Mouse (Mus musculus): ENCODE measurements around the gene Pptc7.
A peak's percentile ranks its signal among the peaks of the same experiment; 100 is the strongest.

Gene Pptc7

DNA sequence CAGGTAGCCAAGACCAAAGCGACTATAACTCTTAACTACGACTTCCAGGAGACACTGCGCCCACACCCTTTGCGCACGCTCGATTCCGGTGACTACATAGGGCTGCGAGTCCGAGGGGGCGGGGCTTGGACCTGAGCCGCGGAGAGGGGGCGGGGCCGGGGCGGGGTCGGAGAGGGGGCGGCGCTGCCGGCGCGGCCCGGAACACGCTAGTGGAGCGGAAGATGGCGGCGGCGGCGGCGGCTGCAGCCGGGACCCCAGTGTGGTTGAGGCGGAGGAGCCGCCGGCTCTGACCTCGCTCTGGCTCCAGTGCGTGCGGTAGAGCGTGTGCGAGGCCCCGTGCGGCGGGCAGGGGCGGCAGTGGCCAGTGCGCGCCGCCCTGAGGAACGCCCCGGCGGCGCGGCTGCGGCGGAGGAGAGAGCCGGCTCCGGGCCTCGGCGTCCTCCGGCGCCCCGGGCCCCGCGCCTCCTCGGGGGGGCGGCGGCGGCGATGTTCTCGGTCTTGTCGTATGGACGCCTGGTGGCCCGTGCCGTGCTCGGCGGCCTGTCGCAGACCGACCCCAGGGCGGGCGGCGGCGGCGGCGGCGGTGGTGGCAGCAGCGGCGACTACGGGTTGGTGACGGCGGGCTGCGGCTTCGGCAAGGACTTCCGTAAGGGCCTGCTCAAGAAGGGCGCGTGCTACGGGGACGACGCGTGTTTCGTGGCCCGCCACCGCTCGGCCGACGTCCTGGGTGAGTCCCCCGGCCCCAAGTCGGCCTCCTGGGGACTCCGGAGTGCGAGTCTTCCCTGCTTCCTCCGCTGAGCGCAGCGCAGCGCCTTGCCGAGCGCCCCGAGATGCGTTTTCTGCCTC, at the start of gene Pptc7:
Gene Pptc7 (plus strand): TSS at position 183 of the 846 bp plus-strand sequence.
- peak; percentile 95 for DNase-seq (ENCODE audit: low spot score)

DNA sequence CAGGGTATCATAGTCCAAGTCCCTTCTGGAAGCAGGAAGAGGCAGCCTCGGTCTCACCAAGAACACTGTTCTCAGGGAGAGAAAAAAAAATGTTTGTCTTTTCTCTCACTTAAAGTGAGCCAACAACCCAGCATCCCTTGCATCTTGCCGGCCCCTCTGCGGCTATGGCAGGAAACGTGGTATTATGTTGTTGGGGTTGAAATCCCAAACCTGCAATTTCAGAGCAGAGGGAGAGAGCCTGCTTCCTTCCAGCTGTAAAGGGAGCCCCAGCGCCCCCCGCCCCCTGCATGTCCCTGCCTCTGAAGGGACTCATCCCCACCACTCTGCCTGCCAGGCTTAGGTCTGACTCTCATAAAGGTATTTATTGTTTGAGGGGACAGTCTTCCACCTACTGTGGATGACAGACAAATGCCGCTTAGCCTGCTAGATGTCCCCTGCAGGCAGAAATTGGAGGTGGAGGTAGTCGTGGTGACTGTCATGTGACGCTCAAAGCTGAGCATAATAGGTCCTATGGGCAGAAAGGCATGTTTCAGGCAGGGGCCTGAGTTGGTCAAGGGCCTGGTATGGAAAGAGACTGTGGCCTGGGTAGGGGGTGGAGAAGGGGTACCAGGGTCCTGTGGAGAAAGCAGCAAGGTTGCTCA, 48.8 kb upstream of the Pptc7 start:
- DNase-seq (ENCODE audit: low spot score): no peak

DNA sequence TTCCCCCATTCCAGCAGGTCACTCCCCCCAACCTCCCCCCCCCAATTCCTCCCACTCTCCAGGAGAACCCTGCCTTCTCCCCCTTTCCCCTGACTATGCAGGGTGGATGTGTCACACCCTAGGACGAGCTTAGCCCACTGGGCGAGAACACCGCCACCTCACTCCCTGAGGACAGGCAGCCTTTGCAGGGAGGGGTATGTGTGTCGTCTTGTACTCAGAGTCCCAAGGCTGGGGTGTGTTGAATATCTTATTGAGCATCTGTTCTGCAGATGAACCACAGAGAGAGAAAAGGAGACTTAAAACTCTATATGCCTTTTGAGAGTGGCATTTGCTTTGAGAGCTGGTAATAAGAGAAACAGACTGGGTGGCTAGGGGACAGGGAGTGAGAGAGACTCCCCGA, 47.0 kb upstream of the Pptc7 start:
- no peak for DNase-seq (ENCODE audit: low spot score)

DNA sequence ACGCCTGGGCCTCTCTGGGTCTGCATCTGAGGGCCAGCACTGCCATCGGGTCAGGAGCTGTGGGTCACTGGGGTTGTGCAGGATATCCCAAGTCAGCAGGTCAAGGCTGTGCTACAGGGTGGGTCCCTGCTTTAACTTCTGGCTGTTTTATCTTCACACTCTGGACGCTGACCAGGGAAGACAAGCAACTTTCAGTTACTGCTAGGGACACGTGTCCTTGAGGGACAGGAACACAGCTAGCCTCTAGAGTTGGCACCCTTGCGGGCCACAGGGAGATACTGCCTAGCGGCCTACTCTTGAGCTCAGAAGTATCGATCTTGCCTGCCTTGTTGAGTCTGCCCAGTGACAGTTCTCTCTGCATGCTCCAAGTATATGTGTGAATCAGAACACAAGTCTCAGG, 44.5 kb upstream of the Pptc7 start:
- DNase-seq (ENCODE audit: low spot score): no peak

- no peak for DNase-seq (ENCODE audit: low spot score)
These were observed 43.6 kb upstream of the Pptc7 start for GRCm38 (mm10) chr5:122240521-122240920.

- no peak for DNase-seq (ENCODE audit: low spot score)
These were observed 43.2 kb upstream of the Pptc7 start for GRCm38 (mm10) chr5:122240989-122241388.

GRCm38 (mm10) chr5:122242521-122243123, 41.5 kb upstream of the Pptc7 start:
- DNase-seq (ENCODE audit: low spot score): no peak

- no peak for DNase-seq (ENCODE audit: low spot score)
These were observed 40.2 kb upstream of the Pptc7 start for GRCm38 (mm10) chr5:122243781-122244523.

DNA sequence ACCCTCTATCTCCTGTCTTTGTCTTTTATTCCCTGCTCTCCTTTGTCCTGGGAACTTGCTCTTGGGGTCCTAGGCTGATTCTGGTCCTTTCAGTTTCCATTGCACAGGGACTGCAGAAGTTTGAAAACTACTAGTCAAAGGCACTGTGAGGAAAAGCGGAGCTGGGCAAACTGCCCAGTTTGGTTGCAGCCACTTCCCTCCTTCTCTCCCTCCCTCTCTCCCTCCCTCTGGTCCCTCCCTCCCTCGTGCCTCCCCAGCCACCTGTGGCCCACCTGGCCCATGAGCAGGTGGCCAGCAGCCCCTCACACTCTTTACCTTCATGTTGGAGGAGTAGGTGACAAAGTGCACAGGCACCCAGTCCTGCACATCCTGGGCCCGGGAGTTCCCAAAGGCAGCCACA, 39.0 kb upstream of the Pptc7 start:
- DNase-seq (ENCODE audit: low spot score): no peak

- no peak for DNase-seq (ENCODE audit: low spot score)
These were observed 37.5 kb upstream of the Pptc7 start for GRCm38 (mm10) chr5:122246547-122247167.

DNA sequence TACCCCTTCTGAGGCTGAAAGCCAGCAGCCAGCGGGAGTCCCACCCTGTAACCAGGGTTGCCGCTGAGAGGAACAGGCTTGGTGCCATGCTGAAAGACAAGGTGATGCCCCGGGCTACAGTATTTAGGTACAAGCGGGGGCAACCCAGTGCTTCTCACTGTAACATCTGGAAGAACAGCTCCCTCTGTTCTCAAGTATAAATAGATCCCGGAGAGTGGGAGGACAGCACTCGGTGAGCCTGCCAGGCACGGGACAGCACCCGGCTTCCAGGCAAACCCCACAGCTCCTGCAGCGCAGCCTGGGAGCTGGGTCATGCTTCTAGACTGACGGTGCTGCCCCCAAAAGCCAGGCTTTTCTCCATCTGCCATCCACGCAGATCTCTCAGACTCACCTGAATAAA, 36.6 kb upstream of the Pptc7 start:
- no peak for DNase-seq (ENCODE audit: low spot score)

DNA sequence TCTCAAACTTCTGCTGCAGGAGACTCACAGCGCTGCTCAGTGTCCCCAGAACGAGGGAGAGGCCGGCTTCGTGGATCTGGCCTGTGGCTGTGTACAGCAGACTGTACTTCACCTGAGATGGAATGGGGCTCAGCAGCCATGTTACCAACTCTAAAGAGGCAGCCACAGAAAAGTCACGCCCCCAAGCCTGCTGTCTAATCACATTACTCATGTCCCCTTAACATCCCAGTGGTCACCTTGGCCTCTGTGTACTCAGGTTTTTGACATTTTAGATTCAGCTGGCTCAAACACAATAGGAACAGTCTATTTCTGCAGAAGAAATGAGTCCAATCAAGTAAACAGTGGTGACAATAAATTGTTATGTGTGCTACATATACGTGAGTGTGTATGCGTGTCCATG, 36.2 kb upstream of the Pptc7 start:
- DNase-seq (ENCODE audit: low spot score): no peak

DNA sequence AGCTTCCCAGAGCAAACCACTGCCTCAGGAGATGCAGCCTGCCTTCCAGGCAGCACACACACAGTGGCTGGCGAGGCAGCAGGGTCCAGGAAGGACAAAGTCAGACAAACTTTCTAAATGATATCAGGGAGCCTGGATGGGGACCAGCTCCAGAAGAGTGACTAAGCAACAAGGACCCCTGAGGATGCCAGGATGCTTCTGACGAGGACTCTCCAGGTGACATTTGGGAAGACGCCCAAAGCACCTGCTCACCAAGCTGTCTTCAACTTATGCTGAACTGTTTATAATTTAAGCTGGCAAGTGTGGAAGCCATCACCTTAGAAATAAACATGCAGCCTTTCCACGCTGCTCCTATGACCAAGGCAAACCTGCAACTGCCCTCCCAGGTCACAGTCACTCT, 34.9 kb upstream of the Pptc7 start:
- no peak for DNase-seq (ENCODE audit: low spot score)

- DNase-seq (ENCODE audit: low spot score): no peak
These were observed 32.1 kb upstream of the Pptc7 start for GRCm38 (mm10) chr5:122251895-122252606.

- no peak for DNase-seq (ENCODE audit: low spot score)
These were observed 26.0 kb upstream of the Pptc7 start for GRCm38 (mm10) chr5:122258027-122258741.

- DNase-seq (ENCODE audit: low spot score): no peak
These were observed 22.1 kb upstream of the Pptc7 start for GRCm38 (mm10) chr5:122262104-122262503.

GRCm38 (mm10) chr5:122263933-122264905, 19.9 kb upstream of the Pptc7 start, which contains the start of gene Tctn1:
Gene Tctn1 (minus strand): TSS chr5:122264460.
- peak; percentile 97 for DNase-seq (ENCODE audit: low spot score)

GRCm38 (mm10) chr5:122265187-122265586, 19.0 kb upstream of the Pptc7 start:
- DNase-seq (ENCODE audit: low spot score): peak; percentile 43

- DNase-seq (ENCODE audit: low spot score): no peak
These were observed 18.2 kb upstream of the Pptc7 start for GRCm38 (mm10) chr5:122265942-122266341.
